Mouse (Mus musculus) heart, embryonic 15.5 days (tissue): ENCODE measurements around the gene Kcns1. TPM values are rescaled to one million over a fixed set of nuclear protein-coding genes. Genes with fewer than 3 reads are reported as not detected.

Experiments used
- ATAC-seq: fragments of 200-750 bp; cut with Nextera tagmentation; replicated peaks from 2 replicates; pipeline ENCODE4 v1.8.0; 2017; ENCODE audit warnings: low read depth, moderate TSS enrichment; ENCODE audit not compliant: insufficient number of reproducible peaks, insufficient read depth, low FRiP score
- H3K27ac ChIP-seq: fragments of 300-500 bp; sonication (generic); 2 replicates; pipeline ENCODE4 v1.5.1; 2015; ENCODE audit warnings: mild to moderate bottlenecking, inconsistent platforms
- H3K27me3 ChIP-seq: fragments of 300-500 bp; sonication (generic); 2 replicates; pipeline ENCODE4 v1.6.1; 2015; ENCODE audit warnings: inconsistent platforms
- H3K36me3 ChIP-seq: fragments of 300-500 bp; sonication (generic); 2 replicates; pipeline ENCODE4 v1.6.1; 2015; ENCODE audit warnings: mild to moderate bottlenecking, inconsistent platforms
- H3K4me1 ChIP-seq: fragments of 300-500 bp; sonication (generic); replicated peaks from 2 replicates; pipeline ENCODE4 v1.6.1; 2015; ENCODE audit warnings: inconsistent platforms
- H3K4me2 ChIP-seq: fragments of 300-500 bp; sonication (generic); 2 replicates; pipeline ENCODE4 v1.6.1; 2015; ENCODE audit warnings: inconsistent platforms, mild to moderate bottlenecking, moderate library complexity
- H3K4me3 ChIP-seq: fragments of 300-500 bp; sonication (generic); 2 replicates; pipeline ENCODE4 v1.5.1; 2015; ENCODE audit warnings: mild to moderate bottlenecking, inconsistent platforms
- H3K9ac ChIP-seq: fragments of 300-500 bp; sonication (generic); 2 replicates; pipeline ENCODE4 v1.6.1; 2015; ENCODE audit warnings: mild to moderate bottlenecking, inconsistent platforms
- H3K9me3 ChIP-seq: fragments of 300-500 bp; sonication (generic); replicated peaks from 2 replicates; pipeline ENCODE4 v1.6.1; 2016; ENCODE audit warnings: inconsistent platforms
- WGBS: fragments of 180-500 bp; shearing (Covaris S2); methylation state at CpG from one replicate; pipeline ENCODE4 v1.1.7; 2015; ENCODE audit warnings: mixed read lengths; 5-methylcytosine and 5-hydroxymethylcytosine counted together
- polyA plus RNA-seq: library from polyadenylated mRNA; unstranded; fragments of >200 nt; fragmentation: Nextera tagmentation; extraction: Ambion mirVana; gene quantifications from 2 replicates; pipeline ENCODE4 v1.2.1, GENCODE M21; 2015

Kcns1 gene
- polyA plus RNA-seq, 1 experiment from 2014 or later, result 0.24 TPM

GRCm38 (mm10) chr2:164170326-164170725 lies 587 bp downstream of the Kcns1 start:
- H3K4me1 ChIP-seq, result peaks cover 34% of the 10 kb centered on the region
- H3K27ac ChIP-seq, result no peak overlapping the region
- no peak overlapping the region for H3K9ac ChIP-seq
- no peak overlapping the region for H3K4me2 ChIP-seq
- no peaks in the 10 kb centered on the region for H3K9me3 ChIP-seq
- ATAC-seq, result no peak
- no peaks in the 10 kb centered on the region for H3K36me3 ChIP-seq
- peaks cover 72% of the 10 kb centered on the region for H3K27me3 ChIP-seq
- 0 out of 2 replicates have a peak overlapping the region, but pooled peaks have one; percentile 39 for H3K4me3 ChIP-seq
- WGBS, result 11% methylated on average over 11 of the region's 11 CpGs

- ATAC-seq, result no peak
- H3K9ac ChIP-seq, result no peak overlapping the region
- peak overlapping the region; percentile 62 for H3K4me2 ChIP-seq
- WGBS, result 10% methylated on average over 42 of the region's 42 CpGs
- peaks cover 83% of the 10 kb centered on the region for H3K27me3 ChIP-seq
- peak overlapping the region; percentile 34 for H3K4me3 ChIP-seq
- H3K36me3 ChIP-seq, result no peaks in the 10 kb centered on the region
- H3K4me1 ChIP-seq, result peaks cover 26% of the 10 kb centered on the region
- H3K9me3 ChIP-seq, result no peaks in the 10 kb centered on the region
- H3K27ac ChIP-seq, result no peak overlapping the region
Observed at GRCm38 (mm10) chr2:164168571-164168946, 2.4 kb downstream of the Kcns1 start.

GRCm38 (mm10) chr2:164167752-164168570 lies 3.0 kb downstream of the Kcns1 start:
- H3K27me3 ChIP-seq, result peaks cover 83% of the 10 kb centered on the region
- peak overlapping the region; percentile 62 for H3K4me2 ChIP-seq
- no peak overlapping the region for H3K9ac ChIP-seq
- peaks cover 24% of the 10 kb centered on the region for H3K4me1 ChIP-seq
- no peaks in the 10 kb centered on the region for H3K9me3 ChIP-seq
- 0 out of 2 replicates have a peak, but pooled peaks have one; percentile 8 for ATAC-seq
- no peak overlapping the region for H3K27ac ChIP-seq
- no peaks in the 10 kb centered on the region for H3K36me3 ChIP-seq
- H3K4me3 ChIP-seq, result peak overlapping the region; percentile 34
- 13% methylated on average over 90 of the region's 90 CpGs for WGBS

- H3K27me3 ChIP-seq, result peaks cover 58% of the 10 kb centered on the region
- no peaks in the 10 kb centered on the region for H3K36me3 ChIP-seq
- peaks cover 11% of the 10 kb centered on the region for H3K4me1 ChIP-seq
- H3K9me3 ChIP-seq, result no peaks in the 10 kb centered on the region
- no peak overlapping the region for H3K9ac ChIP-seq
- no peak overlapping the region for H3K4me2 ChIP-seq
- H3K4me3 ChIP-seq, result no peak overlapping the region
- H3K27ac ChIP-seq, result no peak overlapping the region
- 90% methylated on average over 5 of the region's 5 CpGs for WGBS
- ATAC-seq, result no peak
Observed at GRCm38 (mm10) chr2:164164941-164165340, 6.0 kb downstream of the Kcns1 start.

GRCm38 (mm10) chr2:164161515-164162055 lies 9.3 kb downstream of the Kcns1 start:
- H3K4me3 ChIP-seq, result no peak overlapping the region
- H3K9me3 ChIP-seq, result no peaks in the 10 kb centered on the region
- no peak overlapping the region for H3K9ac ChIP-seq
- no peaks in the 10 kb centered on the region for H3K36me3 ChIP-seq
- H3K27me3 ChIP-seq, result peaks cover 24% of the 10 kb centered on the region
- 77% methylated on average over 11 of the region's 11 CpGs for WGBS
- H3K4me2 ChIP-seq, result no peak overlapping the region
- no peak overlapping the region for H3K27ac ChIP-seq
- no peak for ATAC-seq
- no peaks in the 10 kb centered on the region for H3K4me1 ChIP-seq

- 93% methylated on average over 2 of the region's 2 CpGs for WGBS
- H3K9ac ChIP-seq, result no peak overlapping the region
- H3K4me1 ChIP-seq, result no peaks in the 10 kb centered on the region
- no peak overlapping the region for H3K4me2 ChIP-seq
- no peak overlapping the region for H3K4me3 ChIP-seq
- no peak for ATAC-seq
- peaks cover 4% of the 10 kb centered on the region for H3K36me3 ChIP-seq
- H3K9me3 ChIP-seq, result no peaks in the 10 kb centered on the region
- H3K27ac ChIP-seq, result no peak overlapping the region
- no peaks in the 10 kb centered on the region for H3K27me3 ChIP-seq
Observed at GRCm38 (mm10) chr2:164158838-164159237, 12.1 kb downstream of the Kcns1 start.

GRCm38 (mm10) chr2:164156158-164156557 lies 14.8 kb downstream of the Kcns1 start:
- H3K27ac ChIP-seq, result no peak overlapping the region
- no peaks in the 10 kb centered on the region for H3K9me3 ChIP-seq
- no peak overlapping the region for H3K9ac ChIP-seq
- no peak for ATAC-seq
- peaks cover 26% of the 10 kb centered on the region for H3K36me3 ChIP-seq
- 86% methylated on average over 7 of the region's 7 CpGs for WGBS
- H3K4me3 ChIP-seq, result no peak overlapping the region
- H3K4me1 ChIP-seq, result no peaks in the 10 kb centered on the region
- H3K27me3 ChIP-seq, result no peaks in the 10 kb centered on the region
- no peak overlapping the region for H3K4me2 ChIP-seq

GRCm38 (mm10) chr2:164154007-164154406 lies 16.9 kb downstream of the Kcns1 start:
- Histone ChIP-seq H3K4me2 (no peak overlapping the region), H3K4me3 (no peak overlapping the region), H3K27me3 (no peaks in the 10 kb centered on the region), H3K9me3 (no peaks in the 10 kb centered on the region), H3K9ac (no peak overlapping the region), H3K4me1 (peaks cover 9% of the 10 kb centered on the region), H3K27ac (no peak overlapping the region), H3K36me3 (peaks cover 26% of the 10 kb centered on the region)
- no peak for ATAC-seq
- WGBS, result 90% methylated on average over 10 of the region's 10 CpGs

GRCm38 (mm10) chr2:164152341-164152740 lies 18.6 kb downstream of the Kcns1 start:
- peaks cover 26% of the 10 kb centered on the region for H3K36me3 ChIP-seq
- WGBS, result 88% methylated on average over 11 of the region's 11 CpGs
- no peak for ATAC-seq

GRCm38 (mm10) chr2:164150086-164150760 lies 20.7 kb downstream of the Kcns1 start:
- no peak overlapping the region for H3K4me3 ChIP-seq
- ATAC-seq, result no peak
- no peaks in the 10 kb centered on the region for H3K9me3 ChIP-seq
- H3K4me1 ChIP-seq, result peaks cover 9% of the 10 kb centered on the region
- no peak overlapping the region for H3K4me2 ChIP-seq
- peaks cover 26% of the 10 kb centered on the region for H3K36me3 ChIP-seq
- H3K27ac ChIP-seq, result no peak overlapping the region
- H3K27me3 ChIP-seq, result no peaks in the 10 kb centered on the region
- no peak overlapping the region for H3K9ac ChIP-seq
- 43% methylated on average over 14 of the region's 14 CpGs for WGBS

More at GRCm38 (mm10) chr2:164152341-164152740, 18.6 kb downstream of the Kcns1 start:
- no peak overlapping the region for H3K4me2 ChIP-seq
- H3K27ac ChIP-seq, result no peak overlapping the region
- no peaks in the 10 kb centered on the region for H3K27me3 ChIP-seq
- H3K9me3 ChIP-seq, result no peaks in the 10 kb centered on the region
- no peak overlapping the region for H3K4me3 ChIP-seq
- no peak overlapping the region for H3K9ac ChIP-seq
- H3K4me1 ChIP-seq, result peaks cover 9% of the 10 kb centered on the region

GRCm38 (mm10) chr2:164146556-164146955 lies 24.4 kb downstream of the Kcns1 start:
- Histone ChIP-seq H3K27ac (no peak overlapping the region), H3K36me3 (0 out of 2 replicates have a peak, but pooled peaks cover 1% of the 10 kb centered on the region), H3K4me1 (peaks cover 25% of the 10 kb centered on the region), H3K4me2 (no peak overlapping the region), H3K4me3 (no peak overlapping the region), H3K9ac (no peak overlapping the region), H3K9me3 (no peaks in the 10 kb centered on the region), H3K27me3 (no peaks in the 10 kb centered on the region)
- 89% methylated on average over 12 of the region's 12 CpGs for WGBS
- no peak for ATAC-seq
